Mouse (Mus musculus) T-helper 1 cell (primary cell): Measurements from ENCODE around the gene Arhgap32.

Experiments
- in situ Hi-C: fragments of 300-600 bp; cut with MboI, MseI; formaldehyde crosslinking; loops from one replicate; pipeline ENCODE4 v1.15.1; 2025; ENCODE audit warnings: high pct_unique_total_duplicates

Gene Arhgap32

GRCm38 (mm10) chr9:32181170-32181569 is 65.2 kb downstream of the Arhgap32 start:
- in situ Hi-C loops = no loop called here

DNA sequence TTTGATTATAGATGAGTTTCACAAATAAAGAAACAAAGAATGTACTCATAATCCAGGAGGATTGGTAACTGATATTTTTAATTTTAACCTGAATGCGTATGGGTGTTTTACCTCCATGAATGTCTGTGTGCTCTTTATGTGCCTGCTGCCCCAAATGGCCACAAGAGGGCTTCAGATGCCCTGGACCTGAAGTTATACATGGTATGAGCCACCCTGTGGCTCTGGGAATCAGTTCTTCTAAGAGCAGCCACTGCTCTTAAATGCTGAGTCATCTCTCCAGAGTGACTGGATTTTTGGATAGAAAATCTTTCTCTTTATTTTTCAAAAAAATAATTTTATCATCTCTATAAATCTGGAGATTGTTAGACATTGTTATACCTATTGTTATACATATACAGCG is 70.6 kb downstream of the Arhgap32 start:
- in situ Hi-C loops = no loop called here

- in situ Hi-C loops = no loop called here
Measured at GRCm38 (mm10) chr9:32192295-32193073, 76.5 kb downstream of the Arhgap32 start.

DNA sequence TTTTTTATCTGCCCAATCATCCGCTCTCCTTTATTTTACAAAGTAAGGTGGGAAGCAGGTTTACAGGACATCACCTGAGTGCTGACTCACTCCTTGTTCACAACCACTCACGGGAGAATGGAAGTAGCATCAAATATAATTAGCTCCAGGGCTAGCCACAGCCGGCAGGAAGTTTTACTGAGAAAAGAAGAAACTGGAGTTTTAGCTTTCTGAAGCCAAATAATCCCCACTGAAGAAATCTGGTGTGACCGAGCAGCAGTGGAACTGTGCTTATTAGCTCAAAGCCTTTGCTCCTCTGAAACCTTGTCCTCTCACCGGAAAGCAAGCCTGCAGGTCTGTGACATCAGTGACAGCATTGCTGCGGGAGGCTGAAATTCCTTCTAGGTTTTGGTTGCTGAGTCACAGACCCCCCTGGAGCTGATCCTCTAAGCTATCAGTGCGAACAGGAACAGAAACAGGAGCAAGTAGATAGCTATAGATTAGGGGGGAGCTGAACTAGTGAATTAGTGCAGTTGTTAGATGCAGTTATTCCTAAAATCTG is 88.6 kb downstream of the Arhgap32 start:
- in situ Hi-C loops = no loop called here

DNA sequence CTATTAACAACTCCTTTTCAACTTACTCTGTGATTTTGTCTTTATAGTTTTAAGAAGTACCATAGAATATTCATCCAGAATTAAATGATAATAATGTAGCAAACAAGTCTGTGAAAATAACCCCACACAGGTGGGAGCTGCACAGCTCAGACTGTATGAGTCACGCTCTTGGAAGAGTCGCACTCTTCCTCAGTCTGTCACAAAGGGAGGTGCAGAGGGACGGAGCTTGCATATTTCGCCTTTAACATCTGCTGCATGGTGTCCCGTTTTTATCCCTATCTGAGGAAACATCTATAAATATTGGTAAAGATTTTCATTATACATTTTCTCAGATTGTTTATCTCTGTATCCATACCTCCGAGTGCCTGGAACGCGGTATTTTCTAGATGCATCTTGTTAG is 91.2 kb downstream of the Arhgap32 start:
- in situ Hi-C loops = no loop called here

- in situ Hi-C loops = no loop called here
Measured at GRCm38 (mm10) chr9:32208071-32208470, 92.1 kb downstream of the Arhgap32 start.

DNA sequence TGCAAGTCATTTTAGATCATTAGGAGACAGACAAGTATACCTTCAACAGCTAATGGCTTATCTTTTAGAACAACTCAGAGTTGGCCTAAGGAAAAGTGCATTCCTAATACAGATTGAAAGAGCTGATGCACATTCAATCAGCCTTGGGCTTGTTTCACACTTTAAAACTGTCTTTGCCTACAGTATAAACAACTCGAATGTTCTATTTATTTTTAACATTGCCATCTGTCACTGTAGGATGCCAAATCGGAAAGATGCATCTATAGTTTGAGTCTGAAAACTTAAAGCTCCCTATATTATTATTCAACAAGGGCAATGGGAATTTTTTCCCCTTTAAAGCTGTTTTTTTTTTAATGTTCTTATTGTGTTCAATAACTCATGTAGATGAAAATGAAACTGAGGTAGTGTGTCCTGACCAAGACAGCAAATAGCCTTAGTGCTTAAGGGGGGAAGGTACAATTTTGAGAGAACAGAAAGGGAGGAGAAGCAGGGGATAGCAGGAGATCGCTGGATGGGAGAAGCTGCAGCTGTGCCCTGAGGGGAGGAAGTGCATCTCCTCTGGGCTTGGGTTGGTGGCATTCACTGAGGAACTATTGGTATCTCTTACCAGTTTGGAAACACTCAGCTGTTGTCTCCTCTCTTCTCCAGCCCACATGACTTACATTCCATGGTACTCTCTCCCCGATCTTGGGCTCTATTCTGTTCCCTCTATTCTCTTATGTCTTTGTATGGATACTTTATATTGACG is 101.1 kb downstream of the Arhgap32 start:
- in situ Hi-C loops = no loop called here

GRCm38 (mm10) chr9:32219400-32219799 is 103.5 kb downstream of the Arhgap32 start:
- in situ Hi-C loops = no loop called here

- in situ Hi-C loops = no loop called here
Measured at GRCm38 (mm10) chr9:32222184-32222583, 106.2 kb downstream of the Arhgap32 start.

DNA sequence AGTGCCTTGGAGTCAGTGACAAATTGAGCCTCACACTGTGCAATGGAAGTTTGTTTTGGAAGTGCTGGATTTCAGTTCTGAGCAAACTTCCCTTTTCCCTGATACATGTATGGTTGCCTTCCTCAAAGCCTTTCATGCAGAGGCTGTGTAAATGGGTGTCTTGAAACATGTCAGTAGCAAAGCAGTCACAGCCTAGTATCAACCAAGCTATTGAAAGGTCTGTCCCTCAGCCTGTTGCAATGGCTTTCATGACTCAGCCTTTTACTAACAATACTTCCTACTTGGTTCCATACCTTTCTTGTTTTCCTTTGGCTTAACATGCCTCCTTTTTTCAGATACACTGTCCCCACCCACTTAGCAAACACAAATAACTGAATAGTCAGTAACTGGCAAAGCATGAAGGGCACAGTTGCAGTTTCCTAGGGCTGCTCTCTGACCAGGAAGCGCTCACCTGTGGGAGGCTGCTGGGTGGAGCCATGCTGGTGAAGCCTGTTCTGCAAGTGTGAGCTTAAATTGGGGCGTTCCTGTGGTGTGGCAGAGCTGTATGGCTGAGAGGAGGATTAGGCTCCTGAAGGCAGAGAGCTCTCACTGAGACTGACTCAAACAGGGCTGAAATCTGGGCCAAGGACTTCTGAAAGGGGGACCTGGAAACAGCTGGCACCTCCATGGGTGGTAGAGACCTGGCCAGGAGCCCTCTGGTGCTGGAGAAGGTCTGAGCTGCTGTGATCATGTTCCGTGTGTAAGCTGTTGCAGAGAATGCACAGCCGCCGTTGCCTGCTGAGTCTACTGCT is 108.0 kb downstream of the Arhgap32 start:
- in situ Hi-C loops = no loop called here

DNA sequence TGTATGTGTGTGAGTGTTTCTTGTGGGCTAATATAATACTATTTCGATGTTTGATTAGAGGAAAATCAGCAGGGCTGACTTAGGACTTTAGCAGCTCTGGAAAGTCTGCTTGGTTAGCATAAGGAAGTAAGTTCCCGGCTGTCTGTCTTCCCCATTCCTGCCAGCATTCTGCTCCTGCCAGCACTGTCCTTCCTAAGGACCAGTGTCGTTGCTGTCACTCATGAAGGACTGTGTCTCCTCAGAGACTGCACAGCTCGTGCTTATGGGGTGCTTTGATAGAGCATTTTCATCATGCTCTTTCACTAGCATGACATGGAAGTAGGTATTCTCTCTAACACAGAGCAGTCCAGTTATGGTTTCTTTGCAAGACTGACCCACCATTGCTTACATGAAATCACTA is 109.0 kb downstream of the Arhgap32 start:
- in situ Hi-C loops = no loop called here

DNA sequence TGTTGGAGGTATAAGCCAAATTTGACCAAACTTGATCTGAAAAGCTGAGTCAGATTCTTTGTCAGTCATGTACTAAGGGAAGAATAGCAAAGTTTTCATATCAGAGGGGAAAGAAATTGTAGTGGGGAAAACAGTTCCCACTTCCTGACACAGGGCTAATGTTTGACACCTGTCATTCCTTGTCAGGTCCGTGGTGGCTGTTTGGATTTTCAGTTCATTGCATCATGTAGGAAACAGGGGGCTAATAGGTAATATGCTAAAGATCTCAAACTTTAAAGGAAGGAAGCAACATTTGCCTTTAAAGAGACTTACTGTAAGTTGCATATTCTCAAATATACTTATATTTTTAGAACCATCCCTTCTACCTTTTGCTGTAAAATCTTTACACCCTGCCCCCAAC is 109.6 kb downstream of the Arhgap32 start:
- in situ Hi-C loops = no loop called here

GRCm38 (mm10) chr9:32227034-32227433 is 111.1 kb downstream of the Arhgap32 start:
- in situ Hi-C loops = no loop called here

DNA sequence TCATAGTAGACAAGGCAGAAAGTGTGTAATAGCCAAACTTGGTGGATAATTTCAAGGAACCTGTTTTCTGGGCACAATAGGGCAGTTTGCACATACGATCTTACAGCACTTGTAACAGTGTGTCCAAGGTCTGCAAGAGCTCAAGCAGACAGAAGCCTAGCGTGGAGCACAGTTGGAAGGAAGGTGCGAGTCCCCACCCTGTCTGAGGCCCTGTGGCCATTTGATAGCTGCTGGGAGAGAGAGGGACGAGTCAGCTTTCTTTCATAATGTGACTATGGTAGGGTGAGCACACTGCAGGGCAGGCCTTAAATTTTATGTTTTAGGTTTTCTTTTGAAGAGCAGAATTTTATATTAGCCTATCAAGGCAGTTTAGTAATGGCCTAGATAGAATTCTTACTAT is 117.7 kb downstream of the Arhgap32 start:
- in situ Hi-C loops = no loop called here

DNA sequence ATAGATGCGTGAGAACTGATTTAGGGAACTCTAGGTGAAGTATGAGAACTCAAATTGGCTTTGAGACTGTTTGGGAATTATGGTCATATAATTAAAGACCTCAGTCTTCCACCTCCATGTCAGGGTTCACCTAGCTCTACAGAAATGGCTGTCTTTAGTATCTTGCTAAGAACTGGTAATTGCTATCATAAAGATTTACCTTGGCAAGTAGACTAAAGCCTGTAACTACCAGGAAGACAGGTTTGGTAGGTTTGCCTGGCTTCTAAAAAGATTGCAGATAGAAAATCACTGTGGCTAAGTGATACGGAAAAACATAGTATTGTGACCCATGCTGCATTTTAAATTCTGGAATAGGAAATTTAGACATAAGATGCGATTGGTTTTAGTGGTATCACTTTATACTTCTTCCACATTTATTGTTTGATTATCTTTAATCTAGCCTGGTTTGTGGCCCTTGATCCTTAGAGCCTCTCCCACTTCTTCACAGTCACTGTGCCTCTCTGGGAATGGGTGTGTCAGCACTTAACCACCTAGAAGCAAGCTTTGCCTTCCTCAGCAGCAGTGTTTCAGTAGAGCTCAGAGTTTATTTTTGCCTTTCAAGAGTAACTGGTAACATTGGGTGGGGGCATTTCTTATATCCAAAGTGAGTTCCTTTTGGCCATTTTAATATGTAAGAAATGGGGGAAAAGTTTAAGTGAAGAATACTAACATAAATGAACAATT is 119.0 kb downstream of the Arhgap32 start:
- in situ Hi-C loops = no loop called here

GRCm38 (mm10) chr9:32238899-32239298 is 123.0 kb downstream of the Arhgap32 start:
- in situ Hi-C loops = no loop called here

GRCm38 (mm10) chr9:32239427-32239826 is 123.5 kb downstream of the Arhgap32 start:
- in situ Hi-C loops = no loop called here

DNA sequence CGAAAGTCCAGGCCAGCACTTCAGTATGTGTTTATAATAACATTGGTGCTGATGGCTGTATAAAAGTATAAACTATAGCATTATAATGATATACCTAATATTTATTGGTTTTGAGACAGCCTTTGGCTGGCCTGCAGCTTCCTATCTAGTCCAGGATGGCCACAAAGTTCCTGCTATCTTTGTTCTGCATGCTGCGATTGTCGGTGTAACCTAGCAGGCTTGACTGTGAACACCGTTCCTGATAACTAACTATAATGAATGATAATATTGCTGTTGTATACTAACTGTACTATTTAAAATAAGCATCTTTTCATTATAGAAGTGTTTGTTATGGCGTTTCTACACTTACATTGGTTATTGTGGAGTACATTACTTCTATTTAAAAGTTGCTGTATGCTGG is 124.5 kb downstream of the Arhgap32 start:
- in situ Hi-C loops = no loop called here

DNA sequence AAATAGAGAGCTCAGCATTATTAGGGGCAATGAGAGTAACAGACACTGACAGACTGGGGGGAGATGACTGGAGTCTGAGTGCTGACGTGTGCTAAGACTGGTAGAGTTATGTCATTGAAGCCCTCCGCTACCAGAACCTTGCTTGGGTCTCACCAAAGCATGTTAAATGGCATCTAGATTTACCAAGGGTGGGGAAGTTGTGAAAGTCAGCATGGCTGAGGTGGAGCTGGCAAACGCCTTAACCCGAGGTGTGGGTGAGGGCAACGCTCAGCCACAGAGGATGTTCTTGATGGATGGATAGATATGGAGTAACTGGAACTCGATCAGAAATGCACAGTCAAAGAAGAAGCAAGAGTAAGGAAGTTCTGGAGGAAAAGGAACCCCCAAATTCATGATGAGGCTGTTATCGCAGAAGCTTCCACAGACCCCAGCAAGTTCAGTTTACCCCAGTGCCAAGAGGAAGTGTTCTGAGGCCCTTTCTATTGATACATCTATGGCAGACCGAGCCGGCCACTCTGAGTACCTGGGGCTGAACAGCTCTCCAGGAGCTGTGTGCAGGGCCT is 125.8 kb downstream of the Arhgap32 start:
- in situ Hi-C loops = no loop called here

DNA sequence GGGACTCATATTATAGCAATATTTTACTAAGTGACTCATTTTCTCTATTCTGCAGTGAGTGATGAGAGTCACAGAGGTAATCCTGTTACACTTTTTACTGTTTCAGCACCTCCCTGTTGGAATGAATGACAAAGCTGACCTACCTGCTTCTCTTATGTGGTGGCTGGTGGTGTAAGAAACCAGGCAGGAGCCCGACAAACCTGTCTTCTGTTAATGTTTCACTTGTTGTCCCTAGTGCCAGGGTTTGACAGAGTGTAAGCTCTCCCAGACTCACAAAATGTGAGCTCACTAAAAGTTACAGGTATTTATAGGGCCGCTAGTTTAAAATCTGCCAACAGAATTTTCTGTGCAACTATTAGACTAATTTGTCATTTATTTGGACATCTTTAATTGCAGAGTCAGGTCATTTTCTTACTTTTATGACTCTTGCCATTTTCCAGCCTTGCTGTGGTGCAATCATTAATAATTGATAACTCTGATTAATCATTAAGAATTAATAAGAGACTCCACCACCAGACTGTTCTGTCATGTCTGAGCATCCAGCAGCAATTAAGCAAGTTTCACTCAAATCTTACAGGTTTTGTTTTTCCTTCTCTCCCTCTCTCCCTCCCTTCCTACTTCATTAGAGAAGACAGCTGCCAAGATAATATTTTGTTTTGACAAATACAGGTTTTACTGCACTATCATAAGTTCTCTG is 127.1 kb downstream of the Arhgap32 start:
- in situ Hi-C loops = no loop called here
